Comparison of ENCODE assay signal across 8 mouse cellular contexts in genomic region chr19:31764801-31765340, GRCm38 (mm10). TPM values are rescaled to one million over a fixed set of nuclear protein-coding genes. Genes with fewer than 3 reads are reported as not detected.
DNase-seq lines count a peak whose midpoint lies in the region; ATAC-seq lines count a peak whose summit lies in the region.

Gene Prkg1, minus strand, starts transcription at chr19:31765033.

- peaks cover 32% of the 10 kb centered on the region for H3K4me1 ChIP-seq in forebrain, embryonic 12.5 days
- peaks cover 42% of the 10 kb centered on the region for H3K4me1 ChIP-seq in megakaryocyte, embryonic 14.5 days

- no peak for ATAC-seq in CD4-positive, CD25-positive, alpha-beta regulatory T cell, adult 4 months
- ATAC-seq in forebrain, embryonic 12.5 days (ENCODE audit: low FRiP score): peak; percentile 78

- H3K27me3 ChIP-seq in forebrain, embryonic 12.5 days: peaks cover 36% of the 10 kb centered on the region
- no peaks in the 10 kb centered on the region for H3K27me3 ChIP-seq in megakaryocyte, embryonic 14.5 days (replicated peaks)

- H3K9me3 ChIP-seq in forebrain, embryonic 12.5 days: no peaks in the 10 kb centered on the region
- no peaks in the 10 kb centered on the region for H3K9me3 ChIP-seq in megakaryocyte, embryonic 14.5 days

- no peaks in the 10 kb centered on the region for H3K36me3 ChIP-seq in forebrain, embryonic 12.5 days (replicated peaks)
- no peaks in the 10 kb centered on the region for H3K36me3 ChIP-seq in megakaryocyte, embryonic 14.5 days (replicated peaks; ENCODE audit: low read length)

- no peak within 1 kb of the TSS for H3K27ac ChIP-seq in forebrain, embryonic 12.5 days

- intact Hi-C loops in heart, postnatal 14 days (cut with DNase I): loop anchor here (5.0 kb wide), 2 partner anchors 202 to 1098 kb away; no protein-coding TSS in a partner anchor

- peak within 1 kb of the TSS; percentile 59 for H3K9ac ChIP-seq in forebrain, embryonic 12.5 days

- peak within 1 kb of the TSS; percentile 97 for H3K4me2 ChIP-seq in forebrain, embryonic 12.5 days

- DNase-seq in CD4-positive, CD25-positive, alpha-beta regulatory T cell, adult 2 months (ENCODE audit: low read depth, low spot score): peak; percentile 9
- DNase-seq in NIH3T3 (ENCODE audit: low read depth): peak; percentile 39
- peak; percentile 56 to 57 for DNase-seq in heart, postnatal 14 days
- DNase-seq in layer of hippocampus, postnatal 36 days: peak; percentile 11 to 19
- peak; percentile 53 for DNase-seq in yolk sac, embryonic 10.5 days (ENCODE audit: low spot score)

- WGBS in forebrain, embryonic 12.5 days: under 1% methylated on average over 22 of the region's 23 CpGs

- H3K4me3 ChIP-seq in forebrain, embryonic 12.5 days (replicated peaks): peak within 1 kb of the TSS; percentile 51
- peak within 1 kb of the TSS; percentile 91 for H3K4me3 ChIP-seq in megakaryocyte, embryonic 14.5 days (replicated peaks)

RNA-seq across cellular contexts. Expression of gene Prkg1, which starts in this region (rescaled TPM):
- under 1 TPM in 1 of 2 experiments, not detected in 1; 0.39 TPM for polyA plus RNA-seq in CD4-positive, CD25-positive, alpha-beta regulatory T cell, adult 4 months (2017; shearing (Covaris generic))
- polyA plus RNA-seq in forebrain, embryonic 12.5 days (2016; fragmentation: Nextera tagmentation; extraction: Ambion mirVana): 5.2 and 5.9 TPM in 2 replicates
- total RNA-seq in heart, postnatal 14 days (2021): 10 to 100 TPM; 18.8 to 19.1 TPM
- 10 to 100 TPM; 24.3 to 28.4 TPM for total RNA-seq in layer of hippocampus, postnatal 36 days (2021)
- polyA plus RNA-seq in megakaryocyte, embryonic 14.5 days (2012; ENCODE audit: insufficient read depth, low replicate concordance): 0.58 and 1.1 TPM in 2 replicates
